Mouse (Mus musculus) forebrain, embryonic 15.5 days (tissue): Measurements from ENCODE around the gene Sfr1. TPM values are rescaled to one million over a fixed set of nuclear protein-coding genes. Genes with fewer than 3 reads are reported as not detected.
A peak's percentile ranks its signal among the peaks of the same experiment; 100 is the strongest.

ENCODE experiments used
- ATAC-seq: fragments of 200-750 bp; cut with Nextera tagmentation; replicated peaks from 2 replicates; pipeline ENCODE4 v1.8.0; 2017; ENCODE audit warnings: mild to moderate bottlenecking, moderate TSS enrichment, moderate library complexity
- H3K27ac ChIP-seq: fragments of 300-500 bp; sonication (generic); replicated peaks from 2 replicates; pipeline ENCODE4 v1.5.1; 2015; ENCODE audit warnings: mild to moderate bottlenecking, inconsistent platforms
- H3K27me3 ChIP-seq: fragments of 300-500 bp; sonication (generic); 2 replicates; pipeline ENCODE4 v1.6.1; 2015; ENCODE audit warnings: inconsistent platforms
- H3K36me3 ChIP-seq: fragments of 300-500 bp; sonication (generic); 2 replicates; pipeline ENCODE4 v1.6.1; 2015; ENCODE audit warnings: mild to moderate bottlenecking, inconsistent platforms
- H3K4me1 ChIP-seq: fragments of 300-500 bp; sonication (generic); 2 replicates; pipeline ENCODE4 v1.6.1; 2015; ENCODE audit warnings: inconsistent platforms
- H3K4me2 ChIP-seq: fragments of 300-500 bp; sonication (generic); replicated peaks from 2 replicates; pipeline ENCODE4 v1.6.1; 2015; ENCODE audit warnings: mild to moderate bottlenecking, inconsistent platforms
- H3K4me3 ChIP-seq: fragments of 300-500 bp; sonication (generic); 2 replicates; pipeline ENCODE4 v1.5.1; 2015; ENCODE audit warnings: mild to moderate bottlenecking, inconsistent platforms
- H3K9ac ChIP-seq: fragments of 300-500 bp; sonication (generic); replicated peaks from 2 replicates; pipeline ENCODE4 v1.6.1; 2015; ENCODE audit warnings: mild to moderate bottlenecking, inconsistent platforms
- H3K9me3 ChIP-seq: fragments of 300-500 bp; sonication (generic); 2 replicates; pipeline ENCODE4 v1.6.1; 2016; ENCODE audit warnings: inconsistent platforms
- WGBS: fragments of 180-500 bp; shearing (Covaris S2); methylation state at CpG from one replicate; pipeline ENCODE4 v1.1.7; 2015; ENCODE audit warnings: mixed read lengths; 5-methylcytosine and 5-hydroxymethylcytosine counted together
- polyA plus RNA-seq: library from polyadenylated mRNA; unstranded; fragments of >200 nt; fragmentation: Nextera tagmentation; extraction: Ambion mirVana; gene quantifications from 2 replicates; pipeline ENCODE4 v1.2.1, GENCODE M21; 2015

Sfr1 gene
- polyA plus RNA-seq, 1 experiment from 2014 or later, result 183 TPM

GRCm38 (mm10) chr19:47713457-47713856, 18.0 kb upstream of the Sfr1 start:
- ATAC-seq, result no peak
- no peak overlapping the region for H3K27ac ChIP-seq

GRCm38 (mm10) chr19:47716144-47716543, 15.3 kb upstream of the Sfr1 start:
- Histone ChIP-seq H3K4me1 (no peaks in the 10 kb centered on the region), H3K4me3 (no peak overlapping the region), H3K9me3 (no peaks in the 10 kb centered on the region), H3K27me3 (no peaks in the 10 kb centered on the region), H3K9ac (no peak overlapping the region), H3K36me3 (no peaks in the 10 kb centered on the region), H3K27ac (no peak overlapping the region), H3K4me2 (no peak overlapping the region)
- 67% methylated on average over 2 of the region's 2 CpGs for WGBS
- ATAC-seq, result no peak

More at GRCm38 (mm10) chr19:47713457-47713856, 18.0 kb upstream of the Sfr1 start:
- Histone ChIP-seq H3K27me3 (no peaks in the 10 kb centered on the region), H3K4me1 (no peaks in the 10 kb centered on the region), H3K9me3 (no peaks in the 10 kb centered on the region), H3K4me2 (no peak overlapping the region), H3K36me3 (no peaks in the 10 kb centered on the region), H3K9ac (no peak overlapping the region), H3K4me3 (no peak overlapping the region)
- 70% methylated on average over 9 of the region's 9 CpGs for WGBS

GRCm38 (mm10) chr19:47719147-47719546, 12.3 kb upstream of the Sfr1 start:
- Histone ChIP-seq H3K9me3 (no peaks in the 10 kb centered on the region), H3K4me3 (no peak overlapping the region), H3K36me3 (no peaks in the 10 kb centered on the region), H3K27ac (no peak overlapping the region), H3K4me2 (no peak overlapping the region), H3K27me3 (no peaks in the 10 kb centered on the region), H3K9ac (no peak overlapping the region), H3K4me1 (no peaks in the 10 kb centered on the region)
- WGBS, result 88% methylated on average over 3 of the region's 3 CpGs
- no peak for ATAC-seq

- Histone ChIP-seq H3K4me2 (no peak overlapping the region), H3K4me1 (peaks cover 9% of the 10 kb centered on the region), H3K4me3 (no peak overlapping the region), H3K36me3 (no peaks in the 10 kb centered on the region), H3K9ac (no peak overlapping the region), H3K27me3 (no peaks in the 10 kb centered on the region), H3K9me3 (no peaks in the 10 kb centered on the region), H3K27ac (no peak overlapping the region)
- no peak for ATAC-seq
- WGBS, result 78% methylated on average over 6 of the region's 6 CpGs
Measured at GRCm38 (mm10) chr19:47722471-47722870, 9.0 kb upstream of the Sfr1 start.

- WGBS, result 69% methylated on average over 4 of the region's 4 CpGs
- Histone ChIP-seq H3K4me2 (no peak overlapping the region), H3K4me3 (no peak overlapping the region)
Measured at GRCm38 (mm10) chr19:47724903-47725302, 6.6 kb upstream of the Sfr1 start.

GRCm38 (mm10) chr19:47725643-47726140, 5.8 kb upstream of the Sfr1 start:
- Histone ChIP-seq H3K4me3 (no peak overlapping the region), H3K9me3 (no peaks in the 10 kb centered on the region), H3K36me3 (no peaks in the 10 kb centered on the region), H3K27me3 (no peaks in the 10 kb centered on the region), H3K27ac (peak overlapping the region; percentile 51; the same call in 1 of the 2 replicates), H3K9ac (no peak overlapping the region), H3K4me1 (peaks cover 18% of the 10 kb centered on the region), H3K4me2 (no peak overlapping the region)
- no peak for ATAC-seq
- 18% methylated on average over 7 of the region's 7 CpGs for WGBS

More at GRCm38 (mm10) chr19:47724903-47725302, 6.6 kb upstream of the Sfr1 start:
- Histone ChIP-seq H3K9ac (no peak overlapping the region), H3K36me3 (no peaks in the 10 kb centered on the region), H3K27me3 (no peaks in the 10 kb centered on the region), H3K9me3 (no peaks in the 10 kb centered on the region), H3K4me1 (peaks cover 10% of the 10 kb centered on the region), H3K27ac (no peak overlapping the region)
- ATAC-seq, result no peak

GRCm38 (mm10) chr19:47730691-47731070, 801 bp upstream of the Sfr1 start:
- Histone ChIP-seq H3K4me3 (peak overlapping the region; percentile 86), H3K9ac (peak overlapping the region; percentile 79), H3K27ac (peak overlapping the region; percentile 98), H3K9me3 (no peaks in the 10 kb centered on the region), H3K36me3 (peaks cover 28% of the 10 kb centered on the region), H3K4me1 (peaks cover 23% of the 10 kb centered on the region), H3K27me3 (no peaks in the 10 kb centered on the region), H3K4me2 (peak overlapping the region; percentile 56)
- WGBS, result 0% methylated on average over 12 of the region's 12 CpGs
- peak; percentile 58 for ATAC-seq

- H3K27me3 ChIP-seq, result no peaks in the 10 kb centered on the region
- peak overlapping the region; percentile 79 for H3K9ac ChIP-seq
- peaks cover 17% of the 10 kb centered on the region for H3K4me1 ChIP-seq
- peak overlapping the region; percentile 48 for H3K4me2 ChIP-seq
- H3K36me3 ChIP-seq, result peaks cover 38% of the 10 kb centered on the region
- peak overlapping the region; percentile 86 for H3K4me3 ChIP-seq
- no peaks in the 10 kb centered on the region for H3K9me3 ChIP-seq
- ATAC-seq, result 0 out of 2 replicates have a peak, but pooled peaks have one; percentile 11
- H3K27ac ChIP-seq, result peak overlapping the region; percentile 98
- under 1% methylated on average over 12 of the region's 15 CpGs for WGBS
Measured at GRCm38 (mm10) chr19:47731931-47732330, 449 bp downstream of the Sfr1 start.

- no peak overlapping the region for H3K4me3 ChIP-seq
- no peak overlapping the region for H3K9ac ChIP-seq
- no peaks in the 10 kb centered on the region for H3K4me1 ChIP-seq
- ATAC-seq, result no peak
- H3K4me2 ChIP-seq, result no peak overlapping the region
- H3K9me3 ChIP-seq, result no peaks in the 10 kb centered on the region
- no peaks in the 10 kb centered on the region for H3K36me3 ChIP-seq
- WGBS, result 90% methylated on average over 2 of the region's 2 CpGs
- H3K27me3 ChIP-seq, result no peaks in the 10 kb centered on the region
- no peak overlapping the region for H3K27ac ChIP-seq
Measured at GRCm38 (mm10) chr19:47747072-47747471, 15.6 kb downstream of the Sfr1 start.

- Histone ChIP-seq H3K4me3 (no peak overlapping the region), H3K4me1 (no peaks in the 10 kb centered on the region), H3K36me3 (no peaks in the 10 kb centered on the region), H3K9me3 (no peaks in the 10 kb centered on the region), H3K27ac (no peak overlapping the region), H3K27me3 (no peaks in the 10 kb centered on the region), H3K9ac (no peak overlapping the region), H3K4me2 (no peak overlapping the region)
- no peak for ATAC-seq
- 85% methylated on average over 2 of the region's 2 CpGs for WGBS
Measured at GRCm38 (mm10) chr19:47748950-47749349, 17.5 kb downstream of the Sfr1 start.

- no peak overlapping the region for H3K9ac ChIP-seq
- no peaks in the 10 kb centered on the region for H3K27me3 ChIP-seq
- ATAC-seq, result no peak
- H3K9me3 ChIP-seq, result no peaks in the 10 kb centered on the region
- no peak overlapping the region for H3K4me3 ChIP-seq
- H3K4me1 ChIP-seq, result no peaks in the 10 kb centered on the region
- no peak overlapping the region for H3K27ac ChIP-seq
- H3K4me2 ChIP-seq, result no peak overlapping the region
- 20% methylated on average over 5 of the region's 5 CpGs for WGBS
- no peaks in the 10 kb centered on the region for H3K36me3 ChIP-seq
Measured at GRCm38 (mm10) chr19:47750391-47750790, 18.9 kb downstream of the Sfr1 start.

GRCm38 (mm10) chr19:47752456-47752855, 21.0 kb downstream of the Sfr1 start:
- no peaks in the 10 kb centered on the region for H3K36me3 ChIP-seq
- H3K27me3 ChIP-seq, result no peaks in the 10 kb centered on the region
- no peak overlapping the region for H3K27ac ChIP-seq
- H3K9me3 ChIP-seq, result no peaks in the 10 kb centered on the region
- ATAC-seq, result no peak
- H3K9ac ChIP-seq, result no peak overlapping the region
- H3K4me2 ChIP-seq, result no peak overlapping the region
- 90% methylated on average over 9 of the region's 9 CpGs for WGBS
- no peaks in the 10 kb centered on the region for H3K4me1 ChIP-seq
- no peak overlapping the region for H3K4me3 ChIP-seq

GRCm38 (mm10) chr19:47753921-47754320, 22.4 kb downstream of the Sfr1 start:
- H3K27me3 ChIP-seq, result no peaks in the 10 kb centered on the region
- H3K27ac ChIP-seq, result no peak overlapping the region
- no peak overlapping the region for H3K4me3 ChIP-seq
- no peaks in the 10 kb centered on the region for H3K9me3 ChIP-seq
- H3K4me1 ChIP-seq, result no peaks in the 10 kb centered on the region
- H3K9ac ChIP-seq, result no peak overlapping the region
- H3K36me3 ChIP-seq, result no peaks in the 10 kb centered on the region
- no peak overlapping the region for H3K4me2 ChIP-seq
- ATAC-seq, result no peak
- WGBS, result 95% methylated on average over 4 of the region's 4 CpGs
